Mouse (Mus musculus): Measurements from ENCODE around the gene Srsf1.
A peak's percentile ranks its signal among the peaks of the same experiment; 100 is the strongest.
"Not testable (repeated sequence)": the region's sequence is repeated elsewhere in the genome, so short reads cannot be mapped to it uniquely, and the experiment has no call there.

Gene Srsf1

GRCm38 (mm10) chr11:88039066-88039465 is 8.1 kb upstream of the Srsf1 start:
- DNase-seq (ENCODE audit: low spot score in 2 of 2): no peak

- no peak for DNase-seq (ENCODE audit: low spot score in 2 of 2)
These were observed 2.9 kb upstream of the Srsf1 start for GRCm38 (mm10) chr11:88044314-88044713.

- not testable (repeated sequence) for DNase-seq (ENCODE audit: low spot score in 2 of 2)
These were observed 2.0 kb upstream of the Srsf1 start for GRCm38 (mm10) chr11:88045159-88045558.

- no peak for DNase-seq (ENCODE audit: low spot score in 2 of 2)
These were observed 1.3 kb upstream of the Srsf1 start for GRCm38 (mm10) chr11:88045878-88046277.

GRCm38 (mm10) chr11:88046323-88046937 is 743 bp upstream of the Srsf1 start:
- DNase-seq (ENCODE audit: low spot score in 2 of 2): no peak

- peak; percentile 56 to 69 for DNase-seq (ENCODE audit: low spot score in 2 of 2)
These were observed 828 bp downstream of the Srsf1 start for GRCm38 (mm10) chr11:88047871-88048531.

- no peak for DNase-seq (ENCODE audit: low spot score in 2 of 2)
These were observed 1.9 kb downstream of the Srsf1 start for GRCm38 (mm10) chr11:88048961-88049670.

- no peak for DNase-seq (ENCODE audit: low spot score in 2 of 2)
These were observed 2.6 kb downstream of the Srsf1 start for GRCm38 (mm10) chr11:88049732-88050131.

GRCm38 (mm10) chr11:88052638-88053037 is 5.5 kb downstream of the Srsf1 start:
- DNase-seq (ENCODE audit: low spot score in 2 of 2): no peak

GRCm38 (mm10) chr11:88053821-88054220 is 6.6 kb downstream of the Srsf1 start:
- no peak for DNase-seq (ENCODE audit: low spot score in 2 of 2)

- no peak for DNase-seq (ENCODE audit: low spot score in 2 of 2)
These were observed 7.4 kb downstream of the Srsf1 start for GRCm38 (mm10) chr11:88054589-88054988.

- no peak for DNase-seq (ENCODE audit: low spot score in 2 of 2)
These were observed 8.6 kb downstream of the Srsf1 start for GRCm38 (mm10) chr11:88055777-88056176.

- no peak for DNase-seq (ENCODE audit: low spot score in 2 of 2)
These were observed 10.6 kb downstream of the Srsf1 start for GRCm38 (mm10) chr11:88057788-88058187.

- no peak for DNase-seq (ENCODE audit: low spot score in 2 of 2)
These were observed 12.0 kb downstream of the Srsf1 start for GRCm38 (mm10) chr11:88059141-88059540.

- no peak for DNase-seq (ENCODE audit: low spot score in 2 of 2)
These were observed 14.9 kb downstream of the Srsf1 start for GRCm38 (mm10) chr11:88061892-88062625.

GRCm38 (mm10) chr11:88065732-88066131 is 18.6 kb downstream of the Srsf1 start:
- DNase-seq (ENCODE audit: low spot score in 2 of 2): no peak

GRCm38 (mm10) chr11:88067191-88067585 is 20.0 kb downstream of the Srsf1 start:
- DNase-seq (ENCODE audit: low spot score in 2 of 2): no peak

GRCm38 (mm10) chr11:88067586-88068410 is 20.6 kb downstream of the Srsf1 start, which contains the start of gene Vezf1:
TSS of gene Vezf1 (plus strand) at chr11:88068279.
- DNase-seq (ENCODE audit: low spot score in 2 of 2): peak; percentile 55 to 72

GRCm38 (mm10) chr11:88068411-88069245 is 21.5 kb downstream of the Srsf1 start:
- DNase-seq (ENCODE audit: low spot score in 2 of 2): peak; percentile 72 to 75

- DNase-seq (ENCODE audit: low spot score in 2 of 2): no peak
These were observed 22.0 kb downstream of the Srsf1 start for GRCm38 (mm10) chr11:88069246-88069570.

Measured in urinary bladder, adult 18-20 months (tissue).